Mouse (Mus musculus) limb, embryonic 12.5 days (tissue): ENCODE measurements around the gene Aicda. TPM values are rescaled to one million over a fixed set of nuclear protein-coding genes. Genes with fewer than 3 reads are reported as not detected.
"Not testable (repeated sequence)": the region's sequence is repeated elsewhere in the genome, so short reads cannot be mapped to it uniquely, and the experiment has no call there.

Experiments used
- ATAC-seq: fragments of 200-750 bp; cut with Nextera tagmentation; 2 replicates; pipeline ENCODE4 v1.8.0; 2017; ENCODE audit warnings: low read depth, moderate TSS enrichment; ENCODE audit not compliant: insufficient number of reproducible peaks, insufficient read depth, low FRiP score, low TSS enrichment
- H3K27ac ChIP-seq: fragments of 300-500 bp; sonication (generic); 2 replicates; pipeline ENCODE4 v1.5.1; 2016; ENCODE audit warnings: mild to moderate bottlenecking, moderate library complexity
- H3K27me3 ChIP-seq: fragments of 300-500 bp; sonication (generic); 2 replicates; pipeline ENCODE4 v1.6.1; 2016; ENCODE audit warnings: mild to moderate bottlenecking, moderate library complexity
- H3K36me3 ChIP-seq: fragments of 300-500 bp; sonication (generic); 2 replicates; pipeline ENCODE4 v1.6.1; 2016; ENCODE audit warnings: mild to moderate bottlenecking, moderate library complexity
- H3K4me1 ChIP-seq: fragments of 300-500 bp; sonication (generic); replicated peaks from 2 replicates; pipeline ENCODE4 v1.6.1; 2016
- H3K4me2 ChIP-seq: fragments of 300-500 bp; sonication (generic); 2 replicates; pipeline ENCODE4 v1.6.1; 2016; ENCODE audit warnings: mild to moderate bottlenecking, moderate library complexity
- H3K4me3 ChIP-seq: fragments of 300-500 bp; sonication (generic); replicated peaks from 2 replicates; pipeline ENCODE4 v1.5.1; 2016; ENCODE audit warnings: mild to moderate bottlenecking
- H3K9ac ChIP-seq: fragments of 300-500 bp; sonication (generic); replicated peaks from 2 replicates; pipeline ENCODE4 v1.6.1; 2016; ENCODE audit warnings: mild to moderate bottlenecking, moderate library complexity
- H3K9me3 ChIP-seq: fragments of 300-500 bp; sonication (generic); 2 replicates; pipeline ENCODE4 v1.6.1; 2016; ENCODE audit warnings: mild to moderate bottlenecking, moderate library complexity
- WGBS: fragments of 180-500 bp; shearing (Covaris S2); methylation state at CpG from one replicate; pipeline ENCODE4 v1.1.7; 2016; 5-methylcytosine and 5-hydroxymethylcytosine counted together
- polyA plus RNA-seq: library from polyadenylated mRNA; unstranded; fragments of >200 nt; fragmentation: Nextera tagmentation; extraction: Ambion mirVana; gene quantifications from 2 replicates; pipeline ENCODE4 v1.2.1, GENCODE M21; 2016

The Aicda gene
- 0.34 and 0.36 TPM in 2 replicates for polyA plus RNA-seq

DNA sequence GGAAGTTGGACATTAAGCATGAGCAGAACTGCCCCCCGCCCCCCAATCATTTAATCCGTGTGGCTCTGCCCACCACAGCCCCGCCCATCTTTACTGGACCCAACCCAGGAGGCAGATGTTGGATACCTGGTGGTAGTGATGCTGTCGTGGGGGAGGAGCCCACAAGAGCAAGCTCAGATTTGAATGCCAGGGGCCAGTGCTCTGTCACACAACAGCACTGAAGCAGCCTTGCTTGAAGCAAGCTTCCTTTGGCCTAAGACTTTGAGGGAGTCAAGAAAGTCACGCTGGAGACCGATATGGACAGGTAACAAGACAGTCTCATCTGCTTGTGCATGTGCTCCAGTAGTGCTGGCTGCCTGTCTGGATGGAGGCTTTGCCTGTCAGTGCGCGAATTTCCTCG, at the start of gene Aicda:
Gene Aicda (plus strand): TSS at position 196 of the 400 bp plus-strand sequence.
- Histone ChIP-seq H3K4me1 (no peaks in the 10 kb centered on the region), H3K27me3 (peaks cover 9% of the 10 kb centered on the region; the same call in 1 of the 2 replicates), H3K9ac (no peak within 1 kb of the TSS), H3K36me3 (no peaks in the 10 kb centered on the region), H3K9me3 (no peaks in the 10 kb centered on the region), H3K4me2 (no peak within 1 kb of the TSS), H3K27ac (no peak within 1 kb of the TSS), H3K4me3 (no peak within 1 kb of the TSS)
- 57% methylated on average over 9 of the region's 9 CpGs for WGBS
- no peak for ATAC-seq

DNA sequence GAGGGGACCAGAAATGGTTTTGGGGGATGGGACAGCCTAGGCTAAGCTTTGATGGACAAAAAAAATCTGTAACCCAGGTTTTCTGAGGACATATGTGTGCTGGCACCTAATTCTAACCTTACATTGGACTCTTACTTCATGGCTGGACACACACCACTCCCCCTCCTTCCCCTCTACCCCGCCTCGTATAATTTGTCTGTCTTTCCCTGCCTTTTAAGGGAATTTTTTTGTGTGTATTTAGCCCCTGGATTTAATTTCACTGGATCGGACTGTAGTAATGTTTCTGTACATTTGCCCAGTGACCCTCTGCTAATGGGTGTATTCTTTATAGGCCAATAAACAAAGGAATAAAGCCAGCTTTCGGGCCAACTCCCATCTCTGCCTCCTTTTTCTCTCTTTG, 48.6 kb upstream of the Aicda start:
- no peaks in the 10 kb centered on the region for H3K9me3 ChIP-seq
- H3K27ac ChIP-seq: no peak overlapping the region
- no peak for ATAC-seq
- no peaks in the 10 kb centered on the region for H3K4me1 ChIP-seq
- no peak overlapping the region for H3K4me3 ChIP-seq
- no peaks in the 10 kb centered on the region for H3K27me3 ChIP-seq
- H3K36me3 ChIP-seq: no peaks in the 10 kb centered on the region
- no peak overlapping the region for H3K4me2 ChIP-seq
- H3K9ac ChIP-seq: no peak overlapping the region
- 50% methylated on average over 4 of the region's 4 CpGs for WGBS

DNA sequence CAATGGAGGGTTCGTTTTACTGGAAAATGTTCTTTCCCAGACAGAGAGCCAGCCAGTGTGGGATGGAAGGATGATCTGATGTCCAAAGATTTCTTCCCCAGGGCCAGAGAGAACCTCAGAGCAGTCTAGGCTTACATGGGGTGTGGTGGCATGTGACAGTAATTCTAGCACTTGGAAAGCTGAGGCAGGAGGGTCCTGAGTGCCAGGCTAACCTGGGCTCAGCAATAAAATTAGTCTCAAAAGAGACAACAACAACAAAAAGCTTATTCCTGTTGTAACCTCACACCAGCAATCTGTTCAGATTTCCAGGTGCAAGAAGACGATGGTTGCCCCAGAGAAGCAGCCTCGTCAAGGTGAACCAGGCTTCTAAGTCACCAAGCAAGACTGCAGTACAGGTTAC, 48.1 kb upstream of the Aicda start, which contains the start of gene Mfap5:
Gene Mfap5 (plus strand): TSS at position 301 of the 400 bp plus-strand sequence.
- Histone ChIP-seq H3K4me1 (no peaks in the 10 kb centered on the region), H3K9me3 (no peaks in the 10 kb centered on the region), H3K27me3 (no peaks in the 10 kb centered on the region), H3K4me3 (no peak within 1 kb of the TSS), H3K27ac (no peak within 1 kb of the TSS), H3K4me2 (no peak within 1 kb of the TSS), H3K9ac (no peak within 1 kb of the TSS), H3K36me3 (no peaks in the 10 kb centered on the region)
- WGBS: 81% methylated on average over 3 of the region's 3 CpGs
- no peak for ATAC-seq

DNA sequence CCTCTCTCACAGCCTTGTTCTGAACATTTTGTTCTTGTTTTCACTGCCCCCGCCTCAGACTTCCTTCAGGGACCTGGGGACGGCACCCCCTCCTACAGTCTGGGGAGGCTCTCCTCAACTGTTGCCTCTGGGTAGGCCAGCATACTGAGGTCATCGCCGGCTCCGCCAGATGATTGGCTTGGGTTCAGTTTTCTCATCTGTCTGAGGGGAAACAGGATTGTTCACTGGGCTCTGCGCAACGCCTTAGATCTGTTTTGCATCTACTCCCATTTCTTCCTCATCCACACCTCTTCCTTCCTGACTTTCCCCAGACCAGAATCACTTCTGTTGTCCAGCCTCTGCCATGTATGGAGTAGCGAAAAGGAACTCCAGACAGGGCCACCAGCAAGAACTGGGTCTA, 45.1 kb upstream of the Aicda start:
- no peak for ATAC-seq
- no peak overlapping the region for H3K4me3 ChIP-seq
- no peak overlapping the region for H3K27ac ChIP-seq
- no peaks in the 10 kb centered on the region for H3K36me3 ChIP-seq
- H3K27me3 ChIP-seq: no peaks in the 10 kb centered on the region
- no peak overlapping the region for H3K4me2 ChIP-seq
- no peak overlapping the region for H3K9ac ChIP-seq
- 78% methylated on average over 8 of the region's 8 CpGs for WGBS
- no peaks in the 10 kb centered on the region for H3K9me3 ChIP-seq
- no peaks in the 10 kb centered on the region for H3K4me1 ChIP-seq

DNA sequence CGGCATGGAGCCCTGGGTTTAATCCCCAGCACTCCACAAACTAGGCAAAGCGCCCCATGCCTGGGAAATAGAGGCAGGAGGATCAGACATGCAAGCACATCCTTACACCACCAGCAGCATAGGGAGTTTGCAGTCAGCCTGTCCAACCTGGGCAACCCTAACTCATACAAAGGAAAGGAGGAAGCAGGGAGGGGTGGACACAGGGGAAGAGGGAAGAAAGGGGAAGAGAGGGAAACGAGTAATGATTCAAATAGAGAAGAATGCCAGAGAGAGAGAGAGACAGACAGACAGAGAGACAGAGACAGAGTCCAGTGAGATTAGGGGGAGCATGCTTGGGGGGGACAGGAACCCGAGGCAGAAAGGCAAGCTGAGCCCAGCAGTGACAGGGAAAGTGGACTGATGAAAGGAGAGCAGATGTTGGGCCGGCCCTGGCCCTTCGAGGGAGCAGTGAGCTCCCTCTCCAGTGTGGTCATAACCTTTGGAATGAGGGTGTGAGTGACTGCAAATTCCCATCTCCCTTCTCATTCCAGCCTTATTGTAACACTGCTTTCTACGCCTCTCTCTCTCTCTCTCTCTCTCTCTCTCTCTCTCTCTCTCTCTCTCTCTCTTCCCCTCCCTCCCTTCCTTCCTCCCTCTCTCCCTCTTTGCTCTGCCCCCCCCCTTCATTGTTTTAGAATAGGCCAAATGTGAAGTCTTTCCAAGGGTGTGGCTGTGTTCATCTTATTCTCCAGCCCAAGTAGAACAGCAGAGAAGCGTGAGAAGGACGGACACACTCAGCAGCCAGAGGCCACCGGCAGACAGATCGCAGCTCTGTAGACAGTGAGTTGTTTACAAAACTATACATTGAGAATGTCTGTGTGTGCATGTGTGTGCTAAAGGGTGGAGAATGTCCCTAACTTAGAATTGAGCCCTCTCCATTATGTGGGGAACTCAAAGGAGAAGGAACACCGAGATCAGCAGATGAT, 40.4 kb upstream of the Aicda start:
- Histone ChIP-seq H3K27ac (no peak overlapping the region), H3K4me3 (no peak overlapping the region), H3K36me3 (no peaks in the 10 kb centered on the region), H3K4me2 (no peak overlapping the region), H3K9ac (no peak overlapping the region), H3K9me3 (no peaks in the 10 kb centered on the region), H3K4me1 (no peaks in the 10 kb centered on the region), H3K27me3 (no peaks in the 10 kb centered on the region)
- no peak for ATAC-seq
- WGBS: 64% methylated on average over 12 of the region's 12 CpGs

DNA sequence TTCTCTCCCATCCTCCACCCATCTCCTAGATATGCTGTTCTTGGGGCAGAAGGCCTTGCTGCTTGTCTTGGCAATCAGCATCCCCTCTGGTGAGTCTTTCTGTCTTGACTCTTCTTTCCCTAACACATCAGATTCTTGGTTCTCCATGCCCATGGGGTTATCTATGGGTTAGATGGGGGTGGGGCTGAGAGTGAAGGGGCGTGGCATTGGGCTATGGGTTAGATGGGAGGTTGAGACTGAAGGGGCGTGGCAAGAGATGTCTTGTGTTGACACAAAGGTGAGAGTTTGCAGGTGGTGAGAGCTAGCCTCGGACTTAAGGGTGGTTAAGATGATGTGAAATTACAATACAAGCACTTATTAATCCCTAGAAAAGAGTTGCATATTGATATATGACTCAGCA, 39.3 kb upstream of the Aicda start:
- H3K36me3 ChIP-seq: no peaks in the 10 kb centered on the region
- H3K27ac ChIP-seq: no peak overlapping the region
- no peaks in the 10 kb centered on the region for H3K4me1 ChIP-seq
- no peaks in the 10 kb centered on the region for H3K27me3 ChIP-seq
- no peak overlapping the region for H3K4me2 ChIP-seq
- no peaks in the 10 kb centered on the region for H3K9me3 ChIP-seq
- WGBS: 77% methylated on average over 3 of the region's 3 CpGs
- no peak overlapping the region for H3K4me3 ChIP-seq
- ATAC-seq: no peak
- H3K9ac ChIP-seq: no peak overlapping the region

DNA sequence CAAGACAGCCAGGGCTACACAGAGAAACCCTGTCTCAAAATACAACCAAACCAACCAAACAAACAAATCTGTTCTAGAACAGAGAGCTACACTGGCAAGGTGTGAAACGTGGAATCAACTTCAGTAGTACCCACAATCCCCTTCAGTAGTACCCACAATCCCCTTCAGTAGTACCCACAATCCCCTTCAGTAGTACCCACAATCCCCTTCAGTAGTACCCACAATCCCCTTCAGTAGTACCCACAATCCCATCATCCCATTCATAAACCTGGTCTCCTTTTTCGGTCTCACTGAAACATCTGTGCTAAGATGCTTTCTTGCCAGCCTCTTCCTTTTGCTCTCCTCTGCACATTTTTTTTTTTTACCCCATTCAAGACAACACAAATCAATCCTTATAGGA, 37.8 kb upstream of the Aicda start:
- H3K9me3 ChIP-seq, H3K4me3 ChIP-seq, H3K4me2 ChIP-seq, H3K4me1 ChIP-seq, ATAC-seq, H3K27ac ChIP-seq, H3K27me3 ChIP-seq, H3K9ac ChIP-seq, H3K36me3 ChIP-seq: not testable (repeated sequence)
- WGBS: 92% methylated on average over 2 of the region's 2 CpGs

DNA sequence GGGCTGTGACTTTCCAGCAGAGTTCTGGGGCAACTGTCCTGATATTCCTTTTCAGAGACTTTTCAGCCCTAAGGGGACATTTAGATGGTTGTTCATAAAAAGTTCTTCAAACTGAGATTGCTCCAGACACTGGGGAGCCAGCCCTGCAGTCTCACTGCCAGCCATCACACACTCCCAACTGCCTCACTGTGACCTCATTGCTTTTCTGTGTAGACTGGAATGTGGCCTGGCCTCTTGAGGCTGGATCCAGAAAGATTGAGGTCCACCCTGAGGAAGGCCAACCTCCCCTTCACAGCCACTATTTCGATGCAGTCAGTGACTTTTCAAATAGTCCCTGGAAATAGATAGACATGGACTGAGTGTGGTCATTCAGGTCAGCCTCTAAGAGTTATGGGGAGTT, 35.9 kb upstream of the Aicda start:
- H3K9me3 ChIP-seq: no peaks in the 10 kb centered on the region
- 0 out of 2 replicates have a peak, but pooled peaks cover 5% of the 10 kb centered on the region for H3K4me1 ChIP-seq
- no peaks in the 10 kb centered on the region for H3K27me3 ChIP-seq
- no peak overlapping the region for H3K9ac ChIP-seq
- H3K27ac ChIP-seq: no peak overlapping the region
- H3K4me2 ChIP-seq: no peak overlapping the region
- WGBS: 84% methylated on average over 1 of the region's 1 CpGs
- ATAC-seq: no peak
- H3K36me3 ChIP-seq: no peaks in the 10 kb centered on the region
- H3K4me3 ChIP-seq: no peak overlapping the region

DNA sequence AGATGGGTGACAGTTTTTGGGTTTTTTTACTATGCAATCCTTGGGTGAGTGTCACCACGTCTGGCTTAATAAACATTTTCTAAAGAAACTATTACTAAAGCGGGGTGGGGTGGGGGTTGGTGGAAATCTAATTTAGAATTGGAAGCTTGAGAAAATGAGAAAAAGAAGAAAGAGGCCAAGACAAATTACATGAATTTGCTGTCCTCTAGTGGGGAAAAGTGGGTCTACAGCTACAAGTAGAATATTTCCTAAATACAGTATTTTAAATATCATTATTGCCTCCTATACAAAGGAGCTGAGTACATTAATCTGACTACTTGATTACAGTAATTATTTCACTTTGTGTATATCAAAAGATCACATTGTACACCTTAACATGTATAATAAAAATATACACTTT, 34.2 kb upstream of the Aicda start:
- H3K4me1 ChIP-seq: 0 out of 2 replicates have a peak, but pooled peaks cover 7% of the 10 kb centered on the region
- no peak overlapping the region for H3K9ac ChIP-seq
- no peak overlapping the region for H3K27ac ChIP-seq
- whole genome bisulfite sequencing: 28% methylated on average over 2 of the region's 2 CpGs
- ATAC-seq: no peak
- H3K36me3 ChIP-seq: no peaks in the 10 kb centered on the region
- H3K4me2 ChIP-seq: no peak overlapping the region
- H3K27me3 ChIP-seq: no peaks in the 10 kb centered on the region
- H3K4me3 ChIP-seq: no peak overlapping the region
- H3K9me3 ChIP-seq: no peaks in the 10 kb centered on the region

DNA sequence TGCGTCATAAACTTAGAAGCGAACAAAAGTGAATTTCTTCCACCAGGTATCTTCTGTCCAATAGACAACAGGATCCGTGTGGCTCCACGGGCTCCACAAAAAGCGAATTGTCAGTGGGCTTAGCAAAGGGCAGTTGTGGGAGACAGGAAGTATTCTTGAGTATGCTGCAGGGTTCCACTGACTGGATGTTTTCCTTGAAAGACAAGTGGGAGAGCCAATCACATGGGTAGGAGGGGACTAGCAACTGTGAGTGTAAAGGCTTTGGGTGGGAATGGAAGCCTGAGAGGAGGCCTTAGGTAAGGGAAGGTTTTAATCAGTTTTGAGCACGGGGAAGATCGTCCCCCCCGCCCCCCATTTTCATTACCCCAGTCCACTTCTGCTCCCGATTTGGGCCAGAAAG, 31.0 kb upstream of the Aicda start:
- Histone ChIP-seq H3K9ac (no peak overlapping the region), H3K36me3 (no peaks in the 10 kb centered on the region), H3K27me3 (0 out of 2 replicates have a peak, but pooled peaks cover 1% of the 10 kb centered on the region), H3K4me2 (no peak overlapping the region), H3K4me1 (0 out of 2 replicates have a peak, but pooled peaks cover 7% of the 10 kb centered on the region), H3K4me3 (no peak overlapping the region), H3K27ac (no peak overlapping the region), H3K9me3 (no peaks in the 10 kb centered on the region)
- no peak for ATAC-seq
- 71% methylated on average over 9 of the region's 9 CpGs for WGBS

DNA sequence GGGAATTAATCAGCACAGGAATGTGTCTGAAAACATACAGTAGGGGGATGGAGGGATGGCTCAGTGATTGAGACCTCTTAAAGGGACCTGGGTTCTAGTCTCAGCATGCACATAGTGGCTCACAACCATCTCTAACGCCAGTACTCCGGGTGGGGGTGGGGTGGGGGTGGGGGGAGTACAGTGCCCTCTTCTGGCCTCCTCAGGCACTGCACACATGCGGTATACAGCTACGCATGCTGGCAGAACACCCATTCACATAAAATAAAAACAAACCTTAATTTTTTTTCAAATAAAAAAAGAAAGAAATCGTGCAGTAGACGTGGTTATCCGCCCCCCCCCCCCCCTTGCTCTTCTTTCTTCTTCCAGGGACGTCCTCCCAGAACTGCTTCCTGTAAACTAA, 30.3 kb upstream of the Aicda start:
- 0 out of 2 replicates have a peak, but pooled peaks cover 7% of the 10 kb centered on the region for H3K4me1 ChIP-seq
- no peak overlapping the region for H3K4me3 ChIP-seq
- H3K27me3 ChIP-seq: 0 out of 2 replicates have a peak, but pooled peaks cover 5% of the 10 kb centered on the region
- no peak overlapping the region for H3K4me2 ChIP-seq
- 82% methylated on average over 8 of the region's 8 CpGs for WGBS
- no peak overlapping the region for H3K27ac ChIP-seq
- ATAC-seq: no peak
- no peaks in the 10 kb centered on the region for H3K9me3 ChIP-seq
- H3K36me3 ChIP-seq: no peaks in the 10 kb centered on the region
- no peak overlapping the region for H3K9ac ChIP-seq
